7 mouse cellular contexts compared by ENCODE assay signal in the genomic region with DNA sequence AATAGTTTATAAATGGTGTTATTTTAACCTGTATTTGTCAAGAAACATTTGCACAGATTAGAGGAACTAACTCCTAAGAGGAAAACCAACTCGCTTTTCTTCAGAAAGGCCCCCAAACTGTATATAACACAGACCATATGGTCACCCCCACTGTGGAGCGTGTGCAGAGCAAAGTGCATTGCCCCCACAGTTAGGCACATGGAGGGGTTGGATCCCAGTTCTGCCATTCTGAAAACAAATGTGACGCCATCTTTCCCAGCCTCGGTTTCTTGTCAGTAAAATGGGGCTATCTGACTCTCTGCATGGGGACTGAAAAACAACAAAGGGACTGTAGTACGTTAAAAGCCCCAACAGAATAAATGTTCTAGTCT.
"Had no signal": no experiment of that assay in that cellular context is flagged by ENCODE, and none has a peak within 500 bp of the region (broad histone marks: within the 10 kb centered on the region; RNA-seq: fewer than 3 reads in every experiment).

No protein-coding gene starts in this region.

- H3K4me1 ChIP-seq: liver, embryonic 15.5 days; stomach, embryonic 15.5 days had no signal

- H3K4me2 ChIP-seq: kidney, embryonic 15.5 days; limb, embryonic 13.5 days; liver, embryonic 15.5 days; neural tube, embryonic 13.5 days; stomach, embryonic 15.5 days had no signal

- H3K27me3 ChIP-seq: kidney, embryonic 15.5 days; limb, embryonic 13.5 days; liver, embryonic 15.5 days; stomach, embryonic 15.5 days had no signal

- ATAC-seq: lung, postnatal 0 days had no signal

- DNase-seq: thymus, postnatal 36 days had no signal

- H3K9ac ChIP-seq: kidney, embryonic 15.5 days; liver, embryonic 15.5 days; neural tube, embryonic 13.5 days; stomach, embryonic 15.5 days had no signal

- H3K4me3 ChIP-seq: kidney, embryonic 15.5 days; limb, embryonic 13.5 days; liver, embryonic 15.5 days; neural tube, embryonic 13.5 days; stomach, embryonic 15.5 days had no signal

- H3K36me3 ChIP-seq: kidney, embryonic 15.5 days; limb, embryonic 13.5 days; liver, embryonic 15.5 days; neural tube, embryonic 13.5 days; stomach, embryonic 15.5 days had no signal

- H3K9me3 ChIP-seq: kidney, embryonic 15.5 days; limb, embryonic 13.5 days; liver, embryonic 15.5 days; neural tube, embryonic 13.5 days; stomach, embryonic 15.5 days had no signal

- H3K27ac ChIP-seq: kidney, embryonic 15.5 days; limb, embryonic 13.5 days; liver, embryonic 15.5 days; neural tube, embryonic 13.5 days; stomach, embryonic 15.5 days had no signal
